Mouse (Mus musculus) heart, adult 2 months (tissue): ENCODE measurements around the gene Zfp385a. TPM values are rescaled to one million over a fixed set of nuclear protein-coding genes. Genes with fewer than 3 reads are reported as not detected.

Experiments used
- DNase-seq, 2 experiments: peaks; one replicate each; pipeline ENCODE4 v3.0.0; 2021
- H3K27ac ChIP-seq: fragments of 200-600 bp; 2 replicates; pipeline ENCODE4 v1.8.1; 2022
- H3K27me3 ChIP-seq: fragments of 200-500 bp; 2 replicates; pipeline ENCODE4 v1.6.1; 2012; ENCODE audit warnings: mild to moderate bottlenecking, low read length, inconsistent platforms, mixed read lengths; ENCODE audit not compliant: control insufficient read depth, insufficient read depth
- H3K36me3 ChIP-seq: fragments of 200-500 bp; 2 replicates; pipeline ENCODE4 v1.6.1; 2012; ENCODE audit warnings: low read length, inconsistent platforms; ENCODE audit not compliant: control insufficient read depth, insufficient read depth
- H3K4me1 ChIP-seq: fragments of 200-500 bp; 2 replicates; pipeline ENCODE4 v1.6.1; 2011; ENCODE audit warnings: low read length; ENCODE audit not compliant: control insufficient read depth, insufficient read depth
- H3K4me3 ChIP-seq: fragments of 200-600 bp; 2 replicates; pipeline ENCODE4 v1.8.1; 2022
- H3K79me2 ChIP-seq: fragments of 200-500 bp; replicated peaks from 2 replicates; pipeline ENCODE4 v1.6.1; 2012; ENCODE audit warnings: mild to moderate bottlenecking, inconsistent platforms, low read length, moderate library complexity, mixed read lengths; ENCODE audit not compliant: control insufficient read depth, insufficient read depth
- H3K9ac ChIP-seq: fragments of 200-500 bp; 2 replicates; pipeline ENCODE4 v1.6.1; 2012; ENCODE audit warnings: low read depth, mild to moderate bottlenecking, control low read depth, inconsistent platforms, low read length, mixed read lengths
- CTCF ChIP-seq: fragments of 200-600 bp; IDR thresholded peaks from 2 replicates; pipeline ENCODE4 v1.8.1; 2022; ENCODE audit warnings: antibody characterized with exemption, mild to moderate bottlenecking, moderate library complexity
- EP300 ChIP-seq: fragments of 200-500 bp; IDR thresholded peaks from 2 replicates; pipeline ENCODE4 v1.6.1; 2011; ENCODE audit warnings: low read depth, low read length, control low read depth; ENCODE audit not compliant: insufficient read depth
- POLR2A ChIP-seq: fragments of 200-500 bp; IDR thresholded peaks from 2 replicates; pipeline ENCODE4 v1.6.1; 2011; ENCODE audit warnings: mild to moderate bottlenecking, low read depth, low read length, control low read depth; ENCODE audit not compliant: insufficient read depth
- WGBS: fragments of 180-500 bp; shearing (Covaris S2); methylation state at CpG from one replicate; pipeline ENCODE4 v1.1.7; 2018; 5-methylcytosine and 5-hydroxymethylcytosine counted together
- intact Hi-C: fragments of 180-260 bp; cut with DNase I; formaldehyde crosslinking; loops from one replicate; pipeline ENCODE4 v1.15.1; 2025
- polyA plus RNA-seq: library from polyadenylated mRNA; depleted of rRNA; stranded (reverse); fragments of >200 nt; gene quantifications from 2 replicates; pipeline ENCODE4 v1.2.3, GENCODE M21; 2012
- total RNA-seq, 2 experiments: library from RNA; stranded (reverse); gene quantifications; 2 replicates each; pipeline ENCODE4 v1.2.3; 2021

Zfp385a gene
- total and polyA plus RNA-seq, 3 experiments = 10.1 to 12.0 (median 10.4) TPM

DNA sequence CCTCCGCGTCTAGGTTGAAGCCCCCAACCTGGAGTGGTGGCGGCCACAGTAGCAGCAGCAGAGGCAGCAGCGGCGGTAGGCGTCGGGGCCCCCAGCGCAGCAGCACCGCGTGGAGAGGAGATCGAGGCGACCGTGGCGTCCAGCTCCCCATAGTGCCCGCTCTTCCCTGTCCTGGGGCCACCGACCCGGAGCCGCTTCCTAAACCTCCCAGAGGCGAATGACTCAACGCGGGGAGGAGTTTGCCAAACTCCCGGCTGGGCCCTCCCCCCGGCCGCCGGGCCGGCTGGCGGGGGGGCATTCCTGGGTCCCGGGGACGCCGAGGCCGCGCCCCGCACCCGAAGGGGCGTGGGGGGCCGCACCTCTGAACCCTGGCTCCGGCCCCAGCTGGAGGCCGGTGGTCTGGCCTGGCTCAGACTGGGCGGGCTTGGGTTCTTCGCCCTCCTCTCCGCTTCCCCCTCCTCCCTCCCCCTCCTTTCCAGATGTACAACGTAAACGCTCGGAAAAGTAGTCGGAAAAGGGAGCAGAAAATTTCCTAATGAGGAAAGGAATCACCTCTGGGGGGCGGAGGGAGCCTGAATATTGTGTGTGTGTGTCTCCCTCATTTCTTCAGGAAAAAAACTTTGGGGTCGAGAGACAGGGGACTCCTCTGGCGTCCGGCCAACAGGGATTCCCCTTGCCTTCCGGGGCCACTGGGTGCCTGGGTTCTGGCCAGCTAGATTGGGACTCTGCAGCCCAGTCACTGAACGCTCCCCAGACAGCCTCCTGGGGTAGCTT, 26.7 kb upstream of the Zfp385a start, which contains the start of gene Itga5:
Gene Itga5 (minus strand): TSS at position 388 of the 774 bp plus-strand sequence.
- Histone ChIP-seq H3K79me2 (peaks cover 7% of the 10 kb centered on the region), H3K27me3 (no peaks in the 10 kb centered on the region)

GRCm38 (mm10) chr15:103365471-103366375, 25.8 kb upstream of the Zfp385a start:
- H3K27ac ChIP-seq = peak overlapping the region; percentile 98
- peak overlapping the region; percentile 88 for H3K4me3 ChIP-seq
- peaks cover 7% of the 10 kb centered on the region for H3K79me2 ChIP-seq
- H3K9ac ChIP-seq = peak overlapping the region; percentile 100
- peaks cover 5% of the 10 kb centered on the region for H3K36me3 ChIP-seq
- TF ChIP-seq POLR2A (no peak), CTCF (no peak), EP300 (no peak)
- intact Hi-C loops = loop anchor here (1.0 kb wide), 1 partner anchor 23 kb away; no protein-coding TSS in a partner anchor
- H3K27me3 ChIP-seq = no peaks in the 10 kb centered on the region
- WGBS = under 1% methylated on average over 51 of the region's 51 CpGs
- peak; percentile 72 to 75 for DNase-seq
- peaks cover 20% of the 10 kb centered on the region for H3K4me1 ChIP-seq

More for the DNA sequence above, 26.7 kb upstream of the Zfp385a start, which contains the start of gene Itga5:
- WGBS = under 1% methylated on average over 51 of the region's 51 CpGs
- DNase-seq = peak; percentile 91 to 92
- TF ChIP-seq POLR2A (peak; percentile 87), EP300 (no peak), CTCF (peak; percentile 37)
- Histone ChIP-seq H3K4me3 (peak within 1 kb of the TSS; percentile 88), H3K9ac (peak within 1 kb of the TSS; percentile 100), H3K36me3 (peaks cover 3% of the 10 kb centered on the region), H3K27ac (peak within 1 kb of the TSS; percentile 98), H3K4me1 (peaks cover 18% of the 10 kb centered on the region)
- intact Hi-C loops = loop anchor here (1.0 kb wide), 1 partner anchor 22 kb away; no protein-coding TSS in a partner anchor

GRCm38 (mm10) chr15:103364761-103365160, 24.9 kb upstream of the Zfp385a start:
- TF ChIP-seq POLR2A = no peak
- no peak for TF ChIP-seq CTCF
- no peak for TF ChIP-seq EP300
- Histone ChIP-seq H3K27me3 (no peaks in the 10 kb centered on the region), H3K27ac (peak overlapping the region; percentile 98), H3K9ac (peak overlapping the region; percentile 100), H3K4me1 (peaks cover 24% of the 10 kb centered on the region), H3K79me2 (peaks cover 7% of the 10 kb centered on the region), H3K4me3 (peak overlapping the region; percentile 88), H3K36me3 (peaks cover 7% of the 10 kb centered on the region)
- no peak for DNase-seq
- intact Hi-C loops = no loop called here
- 12% methylated on average over 4 of the region's 4 CpGs for WGBS

DNA sequence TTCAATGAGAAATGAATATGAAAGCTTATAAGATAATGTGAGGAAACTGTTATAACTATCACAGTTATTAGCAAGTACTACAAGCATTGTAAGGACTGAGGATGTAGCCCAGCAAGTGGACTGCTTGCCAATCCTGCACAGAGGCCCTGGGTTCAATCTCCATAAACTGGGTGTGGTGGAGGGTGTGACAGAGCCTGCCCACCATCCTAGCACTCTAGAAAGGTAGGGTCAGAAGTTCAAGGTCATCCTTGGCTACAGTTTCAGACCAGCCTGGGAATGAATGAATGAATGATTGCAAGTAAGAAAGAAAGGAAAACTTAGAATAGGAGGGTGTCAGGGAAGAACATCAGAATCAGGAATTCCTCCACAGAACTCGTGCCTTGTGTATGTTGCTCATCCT, 23.9 kb upstream of the Zfp385a start:
- Histone ChIP-seq H3K4me1 (peaks cover 31% of the 10 kb centered on the region), H3K27me3 (no peaks in the 10 kb centered on the region), H3K27ac (peak overlapping the region; percentile 98; the same call in 1 of the 2 replicates), H3K79me2 (peaks cover 7% of the 10 kb centered on the region), H3K4me3 (no peak overlapping the region), H3K36me3 (peaks cover 10% of the 10 kb centered on the region), H3K9ac (no peak overlapping the region)
- 19% methylated on average over 1 of the region's 1 CpGs for WGBS
- intact Hi-C loops = no loop called here
- DNase-seq = no peak
- no peak for TF ChIP-seq CTCF
- TF ChIP-seq POLR2A = no peak
- TF ChIP-seq EP300 = no peak

DNA sequence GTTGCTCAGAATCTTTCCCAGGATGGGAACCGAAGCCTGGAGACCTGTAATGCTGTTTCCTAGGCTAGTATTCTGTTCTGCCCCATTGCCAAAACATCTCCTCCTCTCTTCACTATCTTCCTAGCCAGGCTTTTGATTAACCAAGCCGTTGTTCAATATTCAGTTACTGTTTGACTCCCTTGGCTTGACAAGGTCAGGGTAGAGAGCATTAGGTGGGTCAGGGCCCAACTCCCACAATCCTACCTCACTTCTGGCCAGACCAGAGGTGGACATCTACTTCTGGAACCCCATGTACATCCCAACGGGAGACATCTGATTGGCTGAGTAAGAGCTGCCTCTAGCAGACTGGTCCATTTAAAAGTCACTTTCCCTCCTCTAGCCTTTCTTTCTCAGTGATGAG, 23.1 kb upstream of the Zfp385a start:
- DNase-seq = no peak
- intact Hi-C loops = no loop called here
- H3K79me2 ChIP-seq = peaks cover 7% of the 10 kb centered on the region
- H3K9ac ChIP-seq = no peak overlapping the region
- peaks cover 15% of the 10 kb centered on the region for H3K36me3 ChIP-seq
- H3K27me3 ChIP-seq = no peaks in the 10 kb centered on the region
- no peak for TF ChIP-seq CTCF
- no peak for TF ChIP-seq POLR2A
- no peak for TF ChIP-seq EP300
- H3K4me3 ChIP-seq = no peak overlapping the region
- WGBS = 59% methylated on average over 3 of the region's 3 CpGs
- H3K27ac ChIP-seq = peak overlapping the region; percentile 45
- peaks cover 35% of the 10 kb centered on the region for H3K4me1 ChIP-seq
